Mouse (Mus musculus) myocyte (in vitro differentiated cells): Measurements from ENCODE around the gene Rad17. TPM values are rescaled to one million over a fixed set of nuclear protein-coding genes. Genes with fewer than 3 reads are reported as not detected.

Source experiments
- H3K27me3 ChIP-seq: one replicate; pipeline ENCODE4 v1.6.1; 2011; ENCODE audit not compliant: control insufficient read depth, insufficient read depth, insufficient read length
- H3K36me3 ChIP-seq: one replicate; pipeline ENCODE4 v1.6.1; 2011; ENCODE audit not compliant: control insufficient read depth, insufficient read depth
- H3K4me2 ChIP-seq: one replicate; pipeline ENCODE4 v1.6.1; 2011; ENCODE audit warnings: low read depth, control low read depth
- H3K4me3 ChIP-seq: one replicate; pipeline ENCODE4 v1.5.1; 2011; ENCODE audit warnings: mild to moderate bottlenecking, control low read depth, moderate library complexity
- H3K79me2 ChIP-seq: one replicate; pipeline ENCODE4 v1.6.1; 2011; ENCODE audit not compliant: control insufficient read depth, insufficient read depth
- H3ac ChIP-seq: one replicate; pipeline ENCODE4 v1.6.1; 2011; ENCODE audit not compliant: control insufficient read depth, insufficient read length
- CEBPB ChIP-seq: IDR thresholded peaks from 2 replicates; pipeline ENCODE4 v1.6.1; 2011; ENCODE audit warnings: mild to moderate bottlenecking, moderate library complexity; ENCODE audit not compliant: poor library complexity, insufficient read depth, severe bottlenecking
- E2F4 ChIP-seq: IDR thresholded peaks from one replicate; pipeline ENCODE4 v1.6.1; 2011; ENCODE audit warnings: mild to moderate bottlenecking, control low read depth, moderate library complexity; ENCODE audit not compliant: insufficient read depth
- MAX ChIP-seq: IDR thresholded peaks from one replicate; pipeline ENCODE4 v1.6.1; 2011; ENCODE audit warnings: low read depth, mild to moderate bottlenecking, control low read depth
- MYOD1 ChIP-seq, 3 experiments: IDR thresholded peaks; one replicate each; pipeline ENCODE4 v1.6.1; 2011; ENCODE audit warnings: control low read depth in 2 of 3, low read depth in 2 of 3, mild to moderate bottlenecking in 2 of 3, moderate library complexity in 1 of 3; ENCODE audit not compliant: insufficient read length in 2 of 3, control insufficient read depth in 1 of 3
- MYOG ChIP-seq, 3 experiments: IDR thresholded peaks; one replicate each; pipeline ENCODE4 v1.6.1; 2011; ENCODE audit warnings: control low read depth in 2 of 3, low read depth in 2 of 3, mild to moderate bottlenecking in 2 of 3; ENCODE audit not compliant: insufficient read length in 2 of 3, control insufficient read depth in 1 of 3, insufficient read depth in 1 of 3
- POLR2A ChIP-seq: IDR thresholded peaks from one replicate; pipeline ENCODE4 v1.6.1; 2011; ENCODE audit warnings: low read depth, mild to moderate bottlenecking, control low read depth, moderate library complexity; ENCODE audit not compliant: insufficient read length
- POLR2AphosphoS2 ChIP-seq: IDR thresholded peaks from one replicate; pipeline ENCODE4 v1.6.1; 2011; ENCODE audit warnings: low read depth, control low read depth; ENCODE audit not compliant: insufficient read length
- REST ChIP-seq: IDR thresholded peaks from one replicate; pipeline ENCODE4 v1.6.1; 2011; ENCODE audit warnings: mild to moderate bottlenecking, control low read depth, moderate library complexity; ENCODE audit not compliant: insufficient read depth, insufficient read length
- SRF ChIP-seq: IDR thresholded peaks from one replicate; pipeline ENCODE4 v1.6.1; 2011; ENCODE audit warnings: low read depth; ENCODE audit not compliant: control insufficient read depth, insufficient read length
- TCF12 ChIP-seq: IDR thresholded peaks from one replicate; pipeline ENCODE4 v1.6.1; 2011; ENCODE audit warnings: mild to moderate bottlenecking, control low read depth; ENCODE audit not compliant: poor library complexity, insufficient read depth, severe bottlenecking
- TCF3 ChIP-seq: IDR thresholded peaks from one replicate; pipeline ENCODE4 v1.6.1; 2011; ENCODE audit warnings: low read depth, control low read depth; ENCODE audit not compliant: insufficient read length
- USF1 ChIP-seq: IDR thresholded peaks from one replicate; pipeline ENCODE4 v1.6.1; 2011; ENCODE audit warnings: low read depth, mild to moderate bottlenecking, control low read depth, moderate library complexity
- polyA plus RNA-seq: library from polyadenylated mRNA; unstranded; fragments of >200 nt; fragmentation: generic; extraction: Trizol; gene quantifications from one replicate; pipeline ENCODE4 v1.2.1, GENCODE M21; 2012; ENCODE audit warnings: missing spikeins

The Rad17 gene
- 5.9 TPM for polyA plus RNA-seq

GRCm38 (mm10) chr13:100650550-100651438 lies at the start of gene Rad17, which contains the start of gene Ak6:
TSS of gene Rad17 (minus strand) at chr13:100651051.
TSS of gene Ak6 (plus strand) at chr13:100650979.
- no peaks in the 10 kb centered on the region for H3K27me3 ChIP-seq
- peak within 1 kb of the TSS; percentile 94 for H3K4me2 ChIP-seq
- H3K4me3 ChIP-seq, result peak within 1 kb of the TSS; percentile 81
- TF ChIP-seq POLR2A (peak; percentile 61), SRF (peak; percentile 89), MAX (peak; percentile 82), CEBPB (no peak), E2F4 (no peak), TCF12 (no peak), MYOD1 (IDR thresholded peaks at IDR 0.05; ENCODE audit: control insufficient read depth in 1 of 3, insufficient read length in 2 of 3, low read depth in 2 of 3) (no peak), USF1 (no peak), POLR2AphosphoS2 (peak; percentile 44), MYOG (IDR thresholded peaks at IDR 0.05; ENCODE audit: control insufficient read depth in 1 of 3, insufficient read depth in 1 of 3, insufficient read length in 2 of 3, low read depth in 2 of 3) (peak in 1 of 3 experiments; percentile 19), TCF3 (no peak)
- H3ac ChIP-seq, result peak within 1 kb of the TSS; percentile 48
- peaks cover 9% of the 10 kb centered on the region for H3K36me3 ChIP-seq
- H3K79me2 ChIP-seq, result peaks cover 48% of the 10 kb centered on the region

DNA sequence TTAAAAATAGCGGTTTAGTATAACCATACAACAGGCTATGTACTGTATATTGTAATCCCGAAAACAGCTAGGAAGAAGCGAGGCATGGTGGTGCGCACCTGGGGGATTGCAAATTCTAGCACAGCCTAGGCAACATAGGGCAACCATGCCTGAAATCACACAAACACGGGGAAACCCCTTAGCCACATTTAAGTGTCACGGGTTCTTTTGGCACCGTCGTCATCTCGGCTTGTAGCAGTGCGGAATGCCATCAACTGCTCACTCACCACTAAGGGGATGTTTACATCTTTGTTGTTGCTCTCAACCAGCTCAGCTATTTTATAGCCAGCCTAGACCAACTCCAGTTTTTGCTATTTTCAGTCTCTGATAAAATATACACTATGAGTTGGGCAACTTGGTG lies 48.0 kb upstream of the Rad17 start:
- H3K4me2 ChIP-seq, result no peak overlapping the region
- TF ChIP-seq MYOG (IDR thresholded peaks at IDR 0.05; ENCODE audit: control insufficient read depth in 1 of 3, insufficient read depth in 1 of 3, insufficient read length in 2 of 3, low read depth in 2 of 3) (no peak), TCF3 (no peak), MAX (no peak), POLR2AphosphoS2 (no peak), E2F4 (no peak), REST (no peak), MYOD1 (IDR thresholded peaks at IDR 0.05; ENCODE audit: control insufficient read depth in 1 of 3, insufficient read length in 2 of 3, low read depth in 2 of 3) (no peak)
- no peaks in the 10 kb centered on the region for H3K79me2 ChIP-seq
- no peak overlapping the region for H3ac ChIP-seq
- no peaks in the 10 kb centered on the region for H3K27me3 ChIP-seq
- H3K4me3 ChIP-seq, result no peak overlapping the region
- peaks cover 28% of the 10 kb centered on the region for H3K36me3 ChIP-seq

- TF ChIP-seq MYOG (IDR thresholded peaks at IDR 0.05; ENCODE audit: control insufficient read depth in 1 of 3, insufficient read depth in 1 of 3, insufficient read length in 2 of 3, low read depth in 2 of 3), result no peak
- no peak for TF ChIP-seq REST
- no peak for TF ChIP-seq E2F4
- no peak for TF ChIP-seq SRF
- no peak for TF ChIP-seq MYOD1 (IDR thresholded peaks at IDR 0.05; ENCODE audit: control insufficient read depth in 1 of 3, insufficient read length in 2 of 3, low read depth in 2 of 3)
- TF ChIP-seq USF1, result no peak
- TF ChIP-seq TCF3, result no peak
- no peak for TF ChIP-seq MAX
- no peak for TF ChIP-seq POLR2AphosphoS2
- TF ChIP-seq TCF12, result no peak
- no peak for TF ChIP-seq CEBPB
- no peak for TF ChIP-seq POLR2A
- no peak overlapping the region for H3K4me3 ChIP-seq
- no peaks in the 10 kb centered on the region for H3K27me3 ChIP-seq
- H3ac ChIP-seq, result no peak overlapping the region
- peaks cover 16% of the 10 kb centered on the region for H3K36me3 ChIP-seq
- no peak overlapping the region for H3K4me2 ChIP-seq
- H3K79me2 ChIP-seq, result no peaks in the 10 kb centered on the region
These were observed 46.7 kb upstream of the Rad17 start for GRCm38 (mm10) chr13:100697541-100697940.

DNA sequence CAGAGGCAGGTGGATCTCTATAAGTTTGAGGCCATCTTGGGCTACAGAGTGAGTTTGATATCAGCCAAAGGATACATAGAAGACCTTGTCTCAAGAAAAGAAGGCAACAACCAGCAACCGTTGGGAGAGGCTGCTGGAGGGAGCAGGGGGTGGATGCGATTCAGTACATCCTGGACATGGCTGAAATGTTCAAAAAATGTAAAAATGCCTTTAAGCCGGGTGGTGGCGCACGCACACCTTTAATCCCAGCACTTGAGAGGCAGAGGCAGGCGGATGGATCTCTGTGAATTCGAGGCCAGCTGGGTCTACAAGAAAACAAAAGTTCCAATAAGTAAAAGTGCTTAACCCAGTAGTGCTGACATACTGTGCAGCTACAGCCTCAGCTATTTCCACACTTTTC lies 36.7 kb upstream of the Rad17 start:
- no peak for TF ChIP-seq USF1
- TF ChIP-seq POLR2AphosphoS2, result no peak
- no peak for TF ChIP-seq CEBPB
- TF ChIP-seq TCF12, result no peak
- TF ChIP-seq REST, result no peak
- TF ChIP-seq E2F4, result no peak
- TF ChIP-seq SRF, result no peak
- no peak for TF ChIP-seq MYOD1 (IDR thresholded peaks at IDR 0.05; ENCODE audit: control insufficient read depth in 1 of 3, insufficient read length in 2 of 3, low read depth in 2 of 3)
- TF ChIP-seq MAX, result no peak
- Histone ChIP-seq H3K4me3 (no peak overlapping the region), H3K79me2 (no peaks in the 10 kb centered on the region), H3K27me3 (no peaks in the 10 kb centered on the region), H3ac (no peak overlapping the region), H3K36me3 (no peaks in the 10 kb centered on the region), H3K4me2 (no peak overlapping the region)
